Mouse (Mus musculus) left cerebral cortex, postnatal 4 days (tissue): Measurements from ENCODE around the gene Tmem132d. TPM values are rescaled to one million over a fixed set of nuclear protein-coding genes. Genes with fewer than 3 reads are reported as not detected.
"Not testable (repeated sequence)": the region's sequence is repeated elsewhere in the genome, so short reads cannot be mapped to it uniquely, and the experiment has no call there.

Experiments used
- DNase-seq: peaks from one replicate; pipeline ENCODE4 v3.0.0-alpha.2; 2022
- intact Hi-C: fragments of 180-260 bp; cut with DNase I; formaldehyde crosslinking; loops from one replicate; pipeline ENCODE4 v1.15.1; 2025
- total RNA-seq, 2 experiments: library from RNA; stranded (reverse); gene quantifications; 2 replicates each; pipeline ENCODE4 v1.2.3; 2021

Tmem132d gene
- total RNA-seq, 2 experiments from 2014 or later = 6.3 to 10.0 TPM

- DNase-seq = no peak
- intact Hi-C loops = no loop called here
These were observed 610.9 kb downstream of the Tmem132d start for GRCm38 (mm10) chr5:127821960-127822359.

- intact Hi-C loops = no loop called here
- no peak for DNase-seq
These were observed 617.6 kb downstream of the Tmem132d start for GRCm38 (mm10) chr5:127815292-127815691.

GRCm38 (mm10) chr5:127807419-127807818 is 625.5 kb downstream of the Tmem132d start:
- intact Hi-C loops = no loop called here
- DNase-seq = no peak

- intact Hi-C loops = no loop called here
- no peak for DNase-seq
These were observed 626.0 kb downstream of the Tmem132d start for GRCm38 (mm10) chr5:127806850-127807249.

- no peak for DNase-seq
- intact Hi-C loops = no loop called here
These were observed 632.0 kb downstream of the Tmem132d start for GRCm38 (mm10) chr5:127800907-127801306.

- intact Hi-C loops = no loop called here
- no peak for DNase-seq
These were observed 651.7 kb downstream of the Tmem132d start for GRCm38 (mm10) chr5:127781221-127781620.

- DNase-seq = peak; percentile 55
- intact Hi-C loops = no loop called here
These were observed 657.1 kb downstream of the Tmem132d start for GRCm38 (mm10) chr5:127775749-127776148.

- intact Hi-C loops = no loop called here
- DNase-seq = no peak
These were observed 674.3 kb downstream of the Tmem132d start for GRCm38 (mm10) chr5:127758576-127758975.

GRCm38 (mm10) chr5:127756671-127757423 is 676.0 kb downstream of the Tmem132d start:
- intact Hi-C loops = no loop called here
- peak; percentile 56 for DNase-seq

- intact Hi-C loops = no loop called here
- peak; percentile 75 for DNase-seq
These were observed 676.9 kb downstream of the Tmem132d start for GRCm38 (mm10) chr5:127756011-127756410.

- intact Hi-C loops = no loop called here
- peak; percentile 60 for DNase-seq
These were observed 677.3 kb downstream of the Tmem132d start for GRCm38 (mm10) chr5:127755594-127755993.

- intact Hi-C loops = no loop called here
- peak; percentile 27 for DNase-seq
These were observed 681.5 kb downstream of the Tmem132d start for GRCm38 (mm10) chr5:127751262-127751975.

- DNase-seq, intact Hi-C loops: not testable (repeated sequence)
These were observed 683.3 kb downstream of the Tmem132d start for GRCm38 (mm10) chr5:127749540-127749939.

- DNase-seq = peak; percentile 82
- intact Hi-C loops = no loop called here
These were observed 691.5 kb downstream of the Tmem132d start for GRCm38 (mm10) chr5:127741331-127741730.

Other genes with a start within 250 kb of the Tmem132d start
- gene Fzd10, start 167.8 kb upstream of the Tmem132d start, total RNA-seq = 1 to 10 TPM; 3.0 TPM